Mouse (Mus musculus): Measurements from ENCODE around the gene Rabgap1l.

DNA sequence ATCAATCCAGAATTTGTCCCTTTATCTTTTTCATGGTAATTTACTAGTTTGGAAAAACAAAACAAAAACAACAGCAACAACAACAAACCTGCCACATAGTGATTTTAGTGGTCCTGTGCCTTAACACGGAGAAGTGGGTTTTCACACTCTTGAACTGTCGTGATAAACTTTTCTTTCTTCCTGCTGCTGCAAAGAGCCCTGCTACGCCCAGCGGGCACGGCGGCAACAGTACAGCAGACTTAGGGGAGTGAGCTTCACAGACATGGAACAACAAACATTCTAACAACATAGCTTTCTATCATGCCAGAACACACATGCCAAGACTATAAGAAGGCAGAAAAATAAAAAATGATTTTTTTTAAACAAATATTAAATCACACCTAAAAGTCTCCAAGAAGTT, 486.7 kb downstream of the Rabgap1l start:
- TF ChIP-seq CTCF (conservative IDR thresholded peaks at IDR 0.05; ENCODE audit: low read length) = no peak
- TF ChIP-seq NANOG (IDR thresholded peaks at IDR 0.05; ENCODE audit: borderline replicate concordance, low read length) = no peak
- no peak for TF ChIP-seq POU5F1 (IDR thresholded peaks at IDR 0.05; ENCODE audit: borderline replicate concordance, low read length)

All from E14TG2a.4 (cell line).